Mouse (Mus musculus) ES-Bruce4 (cell line): Measurements from ENCODE around the gene Car5a. TPM values are rescaled to one million over a fixed set of nuclear protein-coding genes. Genes with fewer than 3 reads are reported as not detected.

Experiments
- H3K27ac ChIP-seq: 2 replicates; pipeline ENCODE4 v1.5.1; 2012; ENCODE audit warnings: low read length, inconsistent platforms; ENCODE audit not compliant: insufficient read depth
- H3K27me3 ChIP-seq: 2 replicates; pipeline ENCODE4 v1.6.1; 2012; ENCODE audit warnings: mild to moderate bottlenecking, low read length, inconsistent platforms; ENCODE audit not compliant: control insufficient read depth, poor library complexity, insufficient read depth, severe bottlenecking
- H3K36me3 ChIP-seq: 2 replicates; pipeline ENCODE4 v1.6.1; 2012; ENCODE audit warnings: inconsistent platforms, mild to moderate bottlenecking, low read length, moderate library complexity; ENCODE audit not compliant: control insufficient read depth, poor library complexity, insufficient read depth, severe bottlenecking
- H3K4me1 ChIP-seq: one replicate; pipeline ENCODE4 v1.8.1; 2011; ENCODE audit warnings: low read length; ENCODE audit not compliant: control insufficient read depth, insufficient read depth
- H3K4me3 ChIP-seq: 2 replicates; pipeline ENCODE4 v1.5.1; 2011; ENCODE audit warnings: low read depth, mild to moderate bottlenecking, low read length
- H3K9ac ChIP-seq: 2 replicates; pipeline ENCODE4 v1.6.1; 2012; ENCODE audit warnings: low read depth, mild to moderate bottlenecking, inconsistent platforms; ENCODE audit not compliant: poor library complexity, severe bottlenecking
- H3K9me3 ChIP-seq: replicated peaks from 2 replicates; pipeline ENCODE4 v1.6.1; 2012; ENCODE audit warnings: mild to moderate bottlenecking, low read length, inconsistent platforms; ENCODE audit not compliant: control insufficient read depth, poor library complexity, insufficient read depth, severe bottlenecking
- CTCF ChIP-seq: IDR thresholded peaks from one replicate; pipeline ENCODE4 v1.8.1; 2011; ENCODE audit warnings: low read depth, low read length
- EP300 ChIP-seq: IDR thresholded peaks from 2 replicates; pipeline ENCODE4 v1.6.1; 2011; ENCODE audit warnings: low read depth, low read length; ENCODE audit not compliant: insufficient read depth
- POLR2A ChIP-seq: IDR thresholded peaks from one replicate; pipeline ENCODE4 v1.8.1; 2011; ENCODE audit warnings: low read length; ENCODE audit not compliant: insufficient read depth
- polyA plus RNA-seq: library from polyadenylated mRNA; stranded (reverse); fragments of >200 nt; gene quantifications from 2 replicates; pipeline ENCODE4 v1.2.4, GENCODE M21; 2011; ENCODE audit warnings: low read depth; ENCODE audit not compliant: missing spikeins, insufficient read depth, insufficient read length

The Car5a gene
- polyA plus RNA-seq, 1 experiment = 5.8 TPM

GRCm38 (mm10) chr8:121879712-121880111 is 65.0 kb downstream of the Car5a start:
- no peak overlapping the region for H3K27ac ChIP-seq
- no peak overlapping the region for H3K4me3 ChIP-seq
- no peaks in the 10 kb centered on the region for H3K27me3 ChIP-seq
- H3K9me3 ChIP-seq = no peaks in the 10 kb centered on the region
- peaks cover 10% of the 10 kb centered on the region for H3K4me1 ChIP-seq
- peaks cover 32% of the 10 kb centered on the region for H3K36me3 ChIP-seq
- TF ChIP-seq POLR2A (no peak), EP300 (no peak), CTCF (no peak)
- H3K9ac ChIP-seq = no peak overlapping the region

DNA sequence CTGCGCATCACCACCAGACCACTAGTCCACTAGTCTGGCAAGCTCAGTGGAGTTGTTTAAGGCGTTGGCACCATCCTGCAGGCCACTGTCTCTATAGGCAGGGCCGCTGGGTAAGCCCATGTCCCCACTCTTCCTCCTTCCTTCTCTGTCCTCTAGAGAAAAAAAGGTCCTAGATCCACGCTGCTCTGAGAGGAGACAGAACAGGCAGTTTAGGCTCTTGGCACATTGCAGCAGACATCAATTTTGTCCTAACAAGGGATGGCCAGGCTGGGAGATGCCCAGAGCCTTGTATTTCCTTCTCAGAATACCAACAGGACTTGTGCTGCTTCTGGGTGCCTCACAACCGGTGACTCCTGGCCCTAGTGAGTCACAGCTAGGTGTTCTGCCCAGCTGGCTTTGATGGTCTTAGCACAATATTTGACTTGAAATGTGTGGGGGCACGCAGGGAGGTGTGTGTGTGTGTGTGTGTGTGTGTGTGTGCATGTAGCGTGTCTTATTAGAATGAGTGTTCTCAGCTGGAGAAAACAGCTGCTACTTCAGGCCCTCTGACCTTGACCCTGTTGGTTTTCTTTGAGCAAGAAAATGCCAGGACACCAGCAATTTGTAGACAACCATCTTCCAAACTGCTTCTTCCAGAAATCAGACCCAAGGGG is 66.8 kb downstream of the Car5a start:
- Histone ChIP-seq H3K9ac (no peak overlapping the region), H3K9me3 (no peaks in the 10 kb centered on the region)
- TF ChIP-seq POLR2A (no peak), CTCF (no peak), EP300 (no peak)

DNA sequence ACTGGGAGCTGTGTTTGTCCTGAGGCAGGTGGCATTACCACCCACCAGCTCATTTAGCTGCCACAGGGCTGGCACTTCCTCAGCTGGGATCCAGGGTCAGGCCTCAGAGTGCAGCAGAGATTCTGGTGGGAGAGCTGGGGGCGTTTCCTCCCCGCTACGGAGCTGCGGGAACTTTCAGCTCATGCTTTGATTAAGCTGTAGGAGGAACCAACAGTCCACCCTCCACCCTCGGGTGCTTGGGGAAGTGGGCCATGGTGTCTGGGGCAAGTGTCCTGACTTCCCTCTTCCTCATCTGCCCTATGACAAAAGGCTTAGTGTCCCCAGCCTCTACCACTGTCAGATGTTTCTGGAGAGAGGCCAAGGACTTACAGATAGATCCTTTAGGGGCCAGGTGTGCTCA is 67.5 kb downstream of the Car5a start:
- H3K9me3 ChIP-seq = no peaks in the 10 kb centered on the region
- TF ChIP-seq CTCF = no peak
- no peak for TF ChIP-seq EP300
- no peak for TF ChIP-seq POLR2A
- peaks cover 7% of the 10 kb centered on the region for H3K4me1 ChIP-seq
- no peaks in the 10 kb centered on the region for H3K27me3 ChIP-seq
- H3K4me3 ChIP-seq = no peak overlapping the region
- peaks cover 7% of the 10 kb centered on the region for H3K36me3 ChIP-seq
- no peak overlapping the region for H3K9ac ChIP-seq
- H3K27ac ChIP-seq = no peak overlapping the region

More for the DNA sequence above, 66.8 kb downstream of the Car5a start:
- Histone ChIP-seq H3K36me3 (peaks cover 14% of the 10 kb centered on the region), H3K4me1 (peaks cover 7% of the 10 kb centered on the region), H3K27ac (no peak overlapping the region), H3K4me3 (no peak overlapping the region), H3K27me3 (no peaks in the 10 kb centered on the region)

GRCm38 (mm10) chr8:121875517-121875916 is 69.2 kb downstream of the Car5a start:
- H3K27ac ChIP-seq = no peak overlapping the region
- no peak overlapping the region for H3K9ac ChIP-seq
- H3K4me1 ChIP-seq = peaks cover under 1% of the 10 kb centered on the region
- H3K27me3 ChIP-seq = no peaks in the 10 kb centered on the region
- H3K9me3 ChIP-seq = no peaks in the 10 kb centered on the region
- no peaks in the 10 kb centered on the region for H3K36me3 ChIP-seq
- H3K4me3 ChIP-seq = no peak overlapping the region
- TF ChIP-seq CTCF = no peak
- no peak for TF ChIP-seq POLR2A
- no peak for TF ChIP-seq EP300

DNA sequence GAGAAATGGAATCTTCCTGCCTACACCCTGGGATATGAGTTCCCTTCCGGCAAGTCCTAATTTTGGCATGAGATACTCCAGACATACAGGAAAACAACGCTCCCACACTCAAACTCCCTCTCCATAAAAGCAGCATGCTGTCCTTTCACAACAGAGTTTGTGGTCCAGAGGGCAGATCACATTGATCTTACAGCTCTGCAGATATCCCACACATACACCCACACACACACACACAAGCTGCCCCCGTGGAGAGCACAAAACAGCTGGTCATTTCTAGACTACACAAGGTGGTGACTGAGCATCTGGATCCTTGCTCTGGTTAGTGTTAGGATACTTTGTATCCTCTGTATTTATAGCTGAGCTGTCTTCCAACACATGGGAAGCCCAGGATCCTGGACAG is 69.7 kb downstream of the Car5a start:
- TF ChIP-seq EP300 (no peak), POLR2A (no peak), CTCF (no peak)
- no peaks in the 10 kb centered on the region for H3K9me3 ChIP-seq
- no peaks in the 10 kb centered on the region for H3K4me1 ChIP-seq
- H3K9ac ChIP-seq = peak overlapping the region; percentile 24; the same call in 1 of the 2 replicates
- H3K36me3 ChIP-seq = no peaks in the 10 kb centered on the region
- H3K4me3 ChIP-seq = no peak overlapping the region
- H3K27me3 ChIP-seq = no peaks in the 10 kb centered on the region
- no peak overlapping the region for H3K27ac ChIP-seq

GRCm38 (mm10) chr8:121874031-121874430 is 70.7 kb downstream of the Car5a start:
- Histone ChIP-seq H3K36me3 (no peaks in the 10 kb centered on the region), H3K27ac (no peak overlapping the region), H3K9me3 (no peaks in the 10 kb centered on the region), H3K4me3 (no peak overlapping the region), H3K27me3 (no peaks in the 10 kb centered on the region), H3K9ac (no peak overlapping the region), H3K4me1 (no peaks in the 10 kb centered on the region)
- TF ChIP-seq POLR2A (no peak), EP300 (0 out of 2 replicates have a peak, but pooled peaks have one; percentile 10), CTCF (peak; percentile 74)
